Mouse (Mus musculus): ENCODE data around the gene Garem2. TPM values are rescaled to one million over a fixed set of nuclear protein-coding genes. Genes with fewer than 3 reads are reported as not detected.
A peak's percentile ranks its signal among the peaks of the same experiment; 100 is the strongest.

Gene Garem2
- polyA plus RNA-seq, 1 experiment from 2014 or later = 20.6 TPM

- Histone ChIP-seq H3K9ac (replicated peaks) (peak within 1 kb of the TSS; percentile 93), H3K9me3 (no peaks in the 10 kb centered on the region), H3K36me3 (0 out of 2 replicates have a peak, but pooled peaks cover 3% of the 10 kb centered on the region), H3K4me1 (replicated peaks) (peaks cover 23% of the 10 kb centered on the region), H3K4me2 (replicated peaks) (peak within 1 kb of the TSS; percentile 70), H3K27me3 (no peaks in the 10 kb centered on the region), H3K27ac (peak within 1 kb of the TSS; percentile 89), H3K4me3 (replicated peaks) (peak within 1 kb of the TSS; percentile 80)
- ATAC-seq = peak; percentile 94
- 0% methylated on average over 53 of the region's 53 CpGs for WGBS
Measured at GRCm38 (mm10) chr5:30154474-30155394, 49.8 kb downstream of the Garem2 start, which contains the start of the genes Hadha and Hadhb. Gene Hadha (minus strand): TSS chr5:30155162. Gene Hadhb (plus strand): TSS chr5:30155248.

- no peaks in the 10 kb centered on the region for H3K36me3 ChIP-seq
Measured at GRCm38 (mm10) chr5:30155395-30155792, 50.4 kb downstream of the Garem2 start.

DNA sequence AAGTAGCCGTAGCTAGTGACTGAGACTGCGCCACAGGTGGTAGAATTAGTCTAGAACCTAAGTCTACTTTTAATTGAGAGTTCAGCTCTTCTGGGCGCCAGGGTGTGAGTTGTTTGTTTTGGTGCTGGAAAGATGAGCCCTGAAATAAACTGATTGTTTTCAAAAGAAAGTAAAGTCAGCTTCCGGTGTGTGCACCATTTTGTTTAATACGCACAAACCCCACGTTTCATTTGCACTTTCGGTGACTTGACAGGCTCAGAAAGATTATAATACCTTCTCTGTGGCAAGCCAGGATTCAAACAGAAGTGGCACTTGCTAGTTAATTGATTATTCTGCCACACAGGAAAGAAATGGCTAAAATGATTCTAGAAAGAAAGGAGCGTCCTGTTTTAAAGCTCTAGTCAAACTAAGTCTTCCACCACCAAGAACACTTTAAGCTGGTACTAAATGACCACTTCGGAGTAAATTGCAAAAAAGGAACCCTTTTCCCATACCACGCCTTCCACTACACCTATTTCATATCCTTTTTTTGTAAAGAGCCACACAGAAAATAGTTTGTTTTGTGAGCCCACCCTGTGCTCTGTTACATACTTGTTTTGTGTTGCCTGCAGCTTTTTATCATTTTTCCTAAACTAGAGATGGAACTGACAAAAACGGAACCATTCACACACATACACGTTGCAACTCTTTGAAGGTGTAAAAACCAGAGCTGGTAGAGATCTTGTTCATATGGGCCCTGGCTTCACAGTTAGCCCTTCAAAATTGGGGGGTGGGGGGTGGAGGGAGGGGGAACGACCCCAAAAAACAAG is 51.1 kb downstream of the Garem2 start:
- H3K27me3 ChIP-seq = no peaks in the 10 kb centered on the region
- no peak for ATAC-seq
- peaks cover 23% of the 10 kb centered on the region for H3K4me1 ChIP-seq (replicated peaks)
- H3K27ac ChIP-seq = no peak overlapping the region
- peak overlapping the region; percentile 93 for H3K9ac ChIP-seq (replicated peaks)
- peak overlapping the region; percentile 70 for H3K4me2 ChIP-seq (replicated peaks)
- H3K9me3 ChIP-seq = no peaks in the 10 kb centered on the region
- 40% methylated on average over 13 of the region's 13 CpGs for WGBS
- peak overlapping the region; percentile 80 for H3K4me3 ChIP-seq (replicated peaks)
- no peaks in the 10 kb centered on the region for H3K36me3 ChIP-seq

More at GRCm38 (mm10) chr5:30155395-30155792, 50.4 kb downstream of the Garem2 start:
- Histone ChIP-seq H3K4me3 (replicated peaks) (peak overlapping the region; percentile 80), H3K4me2 (replicated peaks) (peak overlapping the region; percentile 70), H3K27me3 (no peaks in the 10 kb centered on the region), H3K27ac (peak overlapping the region; percentile 89), H3K4me1 (replicated peaks) (peaks cover 23% of the 10 kb centered on the region), H3K9ac (replicated peaks) (peak overlapping the region; percentile 93), H3K9me3 (no peaks in the 10 kb centered on the region)
- WGBS = under 1% methylated on average over 31 of the region's 31 CpGs
- ATAC-seq = peak; percentile 85

DNA sequence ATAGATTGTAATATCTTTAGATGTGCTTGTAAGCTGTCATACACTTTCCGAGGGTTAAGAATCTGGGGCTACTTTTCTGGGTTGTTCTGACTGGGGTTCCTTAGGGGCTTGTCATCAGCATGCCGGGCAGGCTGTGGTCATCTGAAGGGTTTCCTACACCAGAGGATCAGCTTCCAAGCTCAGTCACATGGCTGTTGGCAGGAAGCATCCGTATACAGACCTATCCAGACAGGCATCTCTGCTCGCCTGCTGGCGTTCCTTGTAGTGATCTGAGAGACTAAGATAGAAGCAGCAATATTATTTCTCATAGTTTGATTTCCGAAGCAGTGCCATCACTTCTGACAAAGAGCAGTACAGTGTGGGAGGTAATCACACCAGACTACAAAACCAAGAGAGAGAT is 54.6 kb downstream of the Garem2 start:
- H3K4me2 ChIP-seq (replicated peaks) = no peak overlapping the region
- no peaks in the 10 kb centered on the region for H3K36me3 ChIP-seq
- no peak for ATAC-seq
- H3K4me3 ChIP-seq (replicated peaks) = no peak overlapping the region
- peaks cover 9% of the 10 kb centered on the region for H3K4me1 ChIP-seq (replicated peaks)
- no peak overlapping the region for H3K9ac ChIP-seq (replicated peaks)
- no peak overlapping the region for H3K27ac ChIP-seq
- WGBS = 89% methylated on average over 6 of the region's 6 CpGs
- H3K9me3 ChIP-seq = no peaks in the 10 kb centered on the region
- H3K27me3 ChIP-seq = no peaks in the 10 kb centered on the region

DNA sequence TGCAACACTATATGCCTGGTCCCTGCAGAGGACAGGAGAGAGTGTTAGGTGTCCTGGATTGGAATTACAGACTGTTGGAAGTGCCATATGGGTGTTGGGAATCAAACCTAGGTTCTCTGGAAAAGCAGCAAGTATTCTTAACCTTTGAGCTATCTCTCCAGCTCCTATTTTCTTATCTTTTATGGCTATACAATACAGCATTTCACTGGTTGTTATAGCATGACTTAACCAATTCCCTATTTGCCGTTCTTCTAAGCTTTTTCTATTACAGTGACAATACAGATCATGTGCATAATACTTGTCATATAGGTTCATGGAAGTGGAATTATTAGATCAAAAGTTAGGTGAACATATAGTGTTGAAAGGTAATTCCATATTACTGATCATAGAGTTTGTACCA is 56.9 kb downstream of the Garem2 start:
- no peaks in the 10 kb centered on the region for H3K27me3 ChIP-seq
- no peak overlapping the region for H3K4me3 ChIP-seq (replicated peaks)
- 91% methylated on average over 1 of the region's 1 CpGs for WGBS

DNA sequence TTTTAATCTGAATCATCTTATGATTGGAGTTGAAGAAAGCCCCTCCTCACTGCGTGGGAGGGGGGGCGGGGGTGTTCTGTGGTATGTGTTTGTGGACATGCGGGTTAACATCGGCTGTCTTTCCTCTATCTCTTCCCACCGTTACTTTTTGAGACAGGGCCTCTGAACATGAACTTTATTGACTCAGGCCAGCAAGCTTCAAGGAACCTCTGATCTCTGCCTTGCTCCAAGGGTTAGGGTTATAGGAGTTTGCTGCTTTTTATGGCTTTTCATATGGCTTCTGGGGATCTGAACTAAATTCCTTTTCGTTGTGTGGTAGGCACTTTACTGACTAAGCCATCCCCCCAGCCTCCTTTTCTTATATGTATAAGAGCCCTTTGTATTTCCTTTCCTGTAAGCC is 57.4 kb downstream of the Garem2 start:
- no peak overlapping the region for H3K27ac ChIP-seq
- H3K9ac ChIP-seq (replicated peaks) = no peak overlapping the region
- ATAC-seq = no peak
- 90% methylated on average over 6 of the region's 6 CpGs for WGBS
- no peak overlapping the region for H3K4me2 ChIP-seq (replicated peaks)
- H3K4me3 ChIP-seq (replicated peaks) = no peak overlapping the region
- H3K4me1 ChIP-seq (replicated peaks) = no peaks in the 10 kb centered on the region
- H3K27me3 ChIP-seq = no peaks in the 10 kb centered on the region
- H3K9me3 ChIP-seq = no peaks in the 10 kb centered on the region
- H3K36me3 ChIP-seq = peaks cover 9% of the 10 kb centered on the region

More for the DNA sequence above, 56.9 kb downstream of the Garem2 start:
- no peaks in the 10 kb centered on the region for H3K9me3 ChIP-seq
- H3K36me3 ChIP-seq = peaks cover 7% of the 10 kb centered on the region
- H3K4me2 ChIP-seq (replicated peaks) = no peak overlapping the region
- no peak overlapping the region for H3K27ac ChIP-seq
- no peaks in the 10 kb centered on the region; the same call in 1 of the 2 replicates for H3K4me1 ChIP-seq (replicated peaks)
- H3K9ac ChIP-seq (replicated peaks) = no peak overlapping the region
- no peak for ATAC-seq

DNA sequence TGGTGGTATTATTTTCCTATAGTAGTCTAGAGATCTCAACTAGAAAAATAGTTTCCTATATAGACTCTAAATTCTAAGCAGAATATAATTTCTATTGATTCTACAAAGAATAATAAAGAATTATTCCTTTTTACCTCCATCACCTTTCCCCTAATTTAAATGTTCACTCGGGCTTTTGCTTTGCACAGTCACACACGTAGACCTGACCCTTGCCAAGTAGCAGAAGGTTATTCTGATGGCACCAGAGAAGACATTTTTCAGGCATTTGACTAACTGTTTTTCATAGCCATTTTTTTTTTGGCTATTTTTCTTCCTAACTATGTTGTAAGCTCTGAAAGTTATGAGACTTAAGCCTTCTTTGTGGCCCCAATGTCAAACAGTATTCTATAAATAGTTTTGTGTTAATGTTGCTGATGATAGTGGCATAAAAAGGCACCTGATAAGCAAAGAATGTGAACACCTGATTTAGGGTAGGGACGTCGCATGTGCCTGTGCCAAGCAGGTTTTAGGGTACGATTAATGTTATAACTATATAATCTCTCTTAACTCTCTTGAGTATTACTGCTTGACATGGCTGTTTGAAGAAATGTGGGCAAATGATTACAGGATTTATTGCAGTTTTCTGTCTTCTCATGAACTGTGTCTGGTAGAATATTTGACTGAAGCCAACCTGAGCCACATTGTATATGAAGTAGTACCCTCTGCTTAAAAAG is 60.4 kb downstream of the Garem2 start:
- no peak overlapping the region for H3K4me3 ChIP-seq (replicated peaks)
- H3K27me3 ChIP-seq = no peaks in the 10 kb centered on the region
- H3K9ac ChIP-seq (replicated peaks) = no peak overlapping the region
- no peak overlapping the region for H3K4me2 ChIP-seq (replicated peaks)
- H3K36me3 ChIP-seq = peaks cover 26% of the 10 kb centered on the region
- H3K9me3 ChIP-seq = no peaks in the 10 kb centered on the region
- no peak for ATAC-seq
- no peaks in the 10 kb centered on the region for H3K4me1 ChIP-seq (replicated peaks)
- H3K27ac ChIP-seq = no peak overlapping the region
- 93% methylated on average over 5 of the region's 5 CpGs for WGBS

Other genes starting within 250 kb of the Garem2 start
- not detected in 2 replicates for gene Il6, start 92.0 kb upstream of the Garem2 start, polyA plus RNA-seq (2015; fragmentation: Nextera tagmentation; extraction: Ambion mirVana)
- gene Tyms, start 31.5 kb upstream of the Garem2 start, polyA plus RNA-seq (2015; fragmentation: Nextera tagmentation; extraction: Ambion mirVana) = 98.4 and 99.3 TPM in 2 replicates
- gene 3110082J24Rik, start 925 bp downstream of the Garem2 start, polyA plus RNA-seq (2015; fragmentation: Nextera tagmentation; extraction: Ambion mirVana) = 7.6 and 9.9 TPM in 2 replicates
- gene Hadha, start 50.0 kb downstream of the Garem2 start, polyA plus RNA-seq (2015; fragmentation: Nextera tagmentation; extraction: Ambion mirVana) = 72.2 and 73.2 TPM in 2 replicates
- 61.1 and 62.4 TPM in 2 replicates for gene Hadhb, start 50.1 kb downstream of the Garem2 start, polyA plus RNA-seq (2015; fragmentation: Nextera tagmentation; extraction: Ambion mirVana)
- not detected in 2 replicates for gene Adgrf3, start 100.6 kb downstream of the Garem2 start, polyA plus RNA-seq (2015; fragmentation: Nextera tagmentation; extraction: Ambion mirVana)
- gene Selenoi, start 127.4 kb downstream of the Garem2 start, polyA plus RNA-seq (2015; fragmentation: Nextera tagmentation; extraction: Ambion mirVana) = 22.3 and 26.8 TPM in 2 replicates
- gene Drc1, start 176.2 kb downstream of the Garem2 start, polyA plus RNA-seq (2015; fragmentation: Nextera tagmentation; extraction: Ambion mirVana) = 2.7 and 3.0 TPM in 2 replicates